Mouse (Mus musculus) midbrain, postnatal 0 days (tissue): ENCODE data around the gene Gm21312. TPM values are rescaled to one million over a fixed set of nuclear protein-coding genes. Genes with fewer than 3 reads are reported as not detected.
"Not testable (repeated sequence)": the region's sequence is repeated elsewhere in the genome, so short reads cannot be mapped to it uniquely, and the experiment has no call there.

Source experiments
- ATAC-seq: fragments of 200-750 bp; cut with Nextera tagmentation; 2 replicates; pipeline ENCODE4 v1.8.0; 2017; ENCODE audit warnings: moderate number of reproducible peaks, mild to moderate bottlenecking, moderate TSS enrichment, moderate library complexity; ENCODE audit not compliant: low FRiP score
- DNase-seq: peaks from one replicate; pipeline ENCODE4 v3.0.0-alpha.2; 2015; ENCODE audit warnings: low spot score
- H3K27ac ChIP-seq: fragments of 300-500 bp; sonication (generic); 2 replicates; pipeline ENCODE4 v1.5.1; 2014; ENCODE audit warnings: low read depth, mild to moderate bottlenecking, low read length, mixed read lengths
- H3K27me3 ChIP-seq: fragments of 300-500 bp; sonication (generic); 2 replicates; pipeline ENCODE4 v1.6.1; 2014; ENCODE audit warnings: low read length, control low read depth, mixed read lengths; ENCODE audit not compliant: insufficient read depth
- H3K36me3 ChIP-seq: fragments of 300-500 bp; sonication (generic); 2 replicates; pipeline ENCODE4 v1.6.1; 2014; ENCODE audit warnings: low read length, control low read depth, mixed read lengths; ENCODE audit not compliant: insufficient read depth
- H3K4me1 ChIP-seq: fragments of 300-500 bp; sonication (generic); 2 replicates; pipeline ENCODE4 v1.6.1; 2014; ENCODE audit warnings: mild to moderate bottlenecking, control low read depth, antibody characterized with exemption, low read length, mixed read lengths; ENCODE audit not compliant: insufficient read depth
- H3K4me2 ChIP-seq: fragments of 300-500 bp; sonication (generic); 2 replicates; pipeline ENCODE4 v1.6.1; 2014; ENCODE audit warnings: low read depth, mild to moderate bottlenecking, low read length, mixed read lengths; ENCODE audit not compliant: poor library complexity, severe bottlenecking
- H3K4me3 ChIP-seq: fragments of 300-500 bp; sonication (generic); 2 replicates; pipeline ENCODE4 v1.5.1; 2014; ENCODE audit warnings: low read depth, mild to moderate bottlenecking, low read length, moderate library complexity
- H3K9ac ChIP-seq: fragments of 300-500 bp; sonication (generic); replicated peaks from 2 replicates; pipeline ENCODE4 v1.6.1; 2014; ENCODE audit warnings: mild to moderate bottlenecking, low read length, moderate library complexity, mixed read lengths; ENCODE audit not compliant: poor library complexity, severe bottlenecking
- H3K9me3 ChIP-seq: fragments of 300-500 bp; sonication (generic); 2 replicates; pipeline ENCODE4 v1.6.1; 2016; ENCODE audit warnings: low read length, control low read depth
- WGBS: fragments of 180-500 bp; shearing (Covaris S2); extraction: QIAGEN DNeasy Blood & Tissue Kit; methylation state at CpG from one replicate; pipeline ENCODE4 v1.1.7; 2014; 5-methylcytosine and 5-hydroxymethylcytosine counted together
- polyA plus RNA-seq: library from polyadenylated mRNA; unstranded; fragments of >200 nt; fragmentation: Nextera tagmentation; extraction: Ambion mirVana; gene quantifications from 2 replicates; pipeline ENCODE4 v1.2.1, GENCODE M21; 2015
- total RNA-seq: library from RNA; depleted of rRNA; stranded (reverse); fragments of >200 nt; gene quantifications from 2 replicates; pipeline ENCODE4 v1.2.3, GENCODE M21; 2014; rRNA removed

The Gm21312 gene
- total RNA-seq (not detected in 2 replicates), polyA plus RNA-seq (not detected in 2 replicates)

GRCm38 (mm10) chr10:104176724-104177123 is at the start of gene Gm21312:
TSS of gene Gm21312 (plus strand) at chr10:104177024.
- H3K9ac ChIP-seq, H3K4me1 ChIP-seq, H3K4me2 ChIP-seq, H3K9me3 ChIP-seq, DNase-seq, H3K4me3 ChIP-seq, H3K27me3 ChIP-seq, ATAC-seq, H3K36me3 ChIP-seq, H3K27ac ChIP-seq: not testable (repeated sequence)
- WGBS: no CpG with 5 or more reads among the region's 3 CpGs

- H3K27me3 ChIP-seq, H3K36me3 ChIP-seq, ATAC-seq, H3K9me3 ChIP-seq, H3K4me1 ChIP-seq, H3K9ac ChIP-seq, DNase-seq, H3K4me2 ChIP-seq, H3K4me3 ChIP-seq, H3K27ac ChIP-seq: not testable (repeated sequence)
- WGBS: no CpG with 5 or more reads among the region's 3 CpGs
Measured at GRCm38 (mm10) chr10:104142687-104143086, 34.1 kb upstream of the Gm21312 start, which contains the start of gene Gm21293. TSS of gene Gm21293 (plus strand) at chr10:104142987.

- H3K36me3 ChIP-seq, H3K4me2 ChIP-seq: not testable (repeated sequence)
- WGBS: no CpG with 5 or more reads among the region's 3 CpGs
Measured at GRCm38 (mm10) chr10:104151197-104151596, 25.6 kb upstream of the Gm21312 start, which contains the start of gene Gm6763. TSS of gene Gm6763 (plus strand) at chr10:104151497.

GRCm38 (mm10) chr10:104159706-104160105 is 17.1 kb upstream of the Gm21312 start, which contains the start of gene Gm8764:
TSS of gene Gm8764 (plus strand) at chr10:104160006.
- H3K27ac ChIP-seq, H3K9ac ChIP-seq, H3K36me3 ChIP-seq, H3K4me3 ChIP-seq, H3K4me2 ChIP-seq, DNase-seq, H3K27me3 ChIP-seq, H3K4me1 ChIP-seq, H3K9me3 ChIP-seq, ATAC-seq: not testable (repeated sequence)
- no CpG with 5 or more reads among the region's 3 CpGs for WGBS

More at GRCm38 (mm10) chr10:104151197-104151596, 25.6 kb upstream of the Gm21312 start, which contains the start of gene Gm6763:
- H3K4me3 ChIP-seq, H3K27ac ChIP-seq, DNase-seq, H3K9me3 ChIP-seq, H3K27me3 ChIP-seq, ATAC-seq, H3K4me1 ChIP-seq, H3K9ac ChIP-seq: not testable (repeated sequence)

- ATAC-seq, DNase-seq: not testable (repeated sequence)
- WGBS: no CpG with 5 or more reads among the region's 3 CpGs
Measured at GRCm38 (mm10) chr10:104168215-104168614, 8.6 kb upstream of the Gm21312 start, which contains the start of gene Gm21304. TSS of gene Gm21304 (plus strand) at chr10:104168515.

GRCm38 (mm10) chr10:104185233-104185632 is 8.4 kb downstream of the Gm21312 start, which contains the start of gene Gm20765:
TSS of gene Gm20765 (plus strand) at chr10:104185533.
- H3K27me3 ChIP-seq, DNase-seq, H3K4me3 ChIP-seq, H3K36me3 ChIP-seq, H3K4me1 ChIP-seq, ATAC-seq, H3K27ac ChIP-seq, H3K4me2 ChIP-seq, H3K9ac ChIP-seq, H3K9me3 ChIP-seq: not testable (repeated sequence)
- WGBS: no CpG with 5 or more reads among the region's 3 CpGs

More at GRCm38 (mm10) chr10:104168215-104168614, 8.6 kb upstream of the Gm21312 start, which contains the start of gene Gm21304:
- not testable (repeated sequence) for H3K36me3 ChIP-seq, H3K4me3 ChIP-seq, H3K9ac ChIP-seq, H3K27me3 ChIP-seq, H3K9me3 ChIP-seq, H3K27ac ChIP-seq, H3K4me1 ChIP-seq, H3K4me2 ChIP-seq

GRCm38 (mm10) chr10:104193742-104194141 is 16.9 kb downstream of the Gm21312 start, which contains the start of gene Gm4340:
TSS of gene Gm4340 (plus strand) at chr10:104194042.
- WGBS: no CpG with 5 or more reads among the region's 3 CpGs
- not testable (repeated sequence) for ATAC-seq, H3K9ac ChIP-seq, H3K4me1 ChIP-seq, H3K4me2 ChIP-seq, H3K27me3 ChIP-seq, H3K27ac ChIP-seq, H3K9me3 ChIP-seq, DNase-seq, H3K36me3 ChIP-seq, H3K4me3 ChIP-seq
